Mouse (Mus musculus) kidney, embryonic 16.5 days (tissue): ENCODE data around the gene Il13ra1. TPM values are rescaled to one million over a fixed set of nuclear protein-coding genes. Genes with fewer than 3 reads are reported as not detected.

Source experiments
- ATAC-seq: fragments of 200-750 bp; cut with Nextera tagmentation; 2 replicates; pipeline ENCODE4 v1.8.0; 2017; ENCODE audit warnings: moderate TSS enrichment; ENCODE audit not compliant: low FRiP score, low TSS enrichment
- H3K27ac ChIP-seq: fragments of 300-500 bp; sonication (generic); 2 replicates; pipeline ENCODE4 v1.5.1; 2014; ENCODE audit warnings: low read length
- H3K27me3 ChIP-seq: fragments of 300-500 bp; sonication (generic); 2 replicates; pipeline ENCODE4 v1.6.1; 2014; ENCODE audit warnings: low read length, control low read depth, mixed read lengths; ENCODE audit not compliant: insufficient read depth
- H3K36me3 ChIP-seq: fragments of 300-500 bp; sonication (generic); 2 replicates; pipeline ENCODE4 v1.6.1; 2014; ENCODE audit warnings: low read length, control low read depth, mixed read lengths; ENCODE audit not compliant: insufficient read depth
- H3K4me1 ChIP-seq: fragments of 300-500 bp; sonication (generic); 2 replicates; pipeline ENCODE4 v1.6.1; 2014; ENCODE audit warnings: low read length, control low read depth, mixed read lengths; ENCODE audit not compliant: insufficient read depth
- H3K4me2 ChIP-seq: fragments of 300-500 bp; sonication (generic); replicated peaks from 2 replicates; pipeline ENCODE4 v1.6.1; 2014; ENCODE audit warnings: low read depth, low read length
- H3K4me3 ChIP-seq: fragments of 300-500 bp; sonication (generic); 2 replicates; pipeline ENCODE4 v1.5.1; 2014; ENCODE audit warnings: mild to moderate bottlenecking, low read length
- H3K9ac ChIP-seq: fragments of 300-500 bp; sonication (generic); replicated peaks from 2 replicates; pipeline ENCODE4 v1.6.1; 2014; ENCODE audit warnings: low read length
- H3K9me3 ChIP-seq: fragments of 300-500 bp; sonication (generic); 2 replicates; pipeline ENCODE4 v1.6.1; 2016; ENCODE audit warnings: low read length, control low read depth
- WGBS: fragments of 180-500 bp; shearing (Covaris S2); extraction: QIAGEN DNeasy Blood & Tissue Kit; methylation state at CpG from one replicate; pipeline ENCODE4 v1.1.7; 2014; 5-methylcytosine and 5-hydroxymethylcytosine counted together
- polyA plus RNA-seq: library from polyadenylated mRNA; unstranded; fragments of >200 nt; fragmentation: Nextera tagmentation; extraction: Ambion mirVana; gene quantifications from 2 replicates; pipeline ENCODE4 v1.2.1, GENCODE M21; 2015

The Il13ra1 gene
- polyA plus RNA-seq, 1 experiment from 2014 or later = 34.7 TPM

DNA sequence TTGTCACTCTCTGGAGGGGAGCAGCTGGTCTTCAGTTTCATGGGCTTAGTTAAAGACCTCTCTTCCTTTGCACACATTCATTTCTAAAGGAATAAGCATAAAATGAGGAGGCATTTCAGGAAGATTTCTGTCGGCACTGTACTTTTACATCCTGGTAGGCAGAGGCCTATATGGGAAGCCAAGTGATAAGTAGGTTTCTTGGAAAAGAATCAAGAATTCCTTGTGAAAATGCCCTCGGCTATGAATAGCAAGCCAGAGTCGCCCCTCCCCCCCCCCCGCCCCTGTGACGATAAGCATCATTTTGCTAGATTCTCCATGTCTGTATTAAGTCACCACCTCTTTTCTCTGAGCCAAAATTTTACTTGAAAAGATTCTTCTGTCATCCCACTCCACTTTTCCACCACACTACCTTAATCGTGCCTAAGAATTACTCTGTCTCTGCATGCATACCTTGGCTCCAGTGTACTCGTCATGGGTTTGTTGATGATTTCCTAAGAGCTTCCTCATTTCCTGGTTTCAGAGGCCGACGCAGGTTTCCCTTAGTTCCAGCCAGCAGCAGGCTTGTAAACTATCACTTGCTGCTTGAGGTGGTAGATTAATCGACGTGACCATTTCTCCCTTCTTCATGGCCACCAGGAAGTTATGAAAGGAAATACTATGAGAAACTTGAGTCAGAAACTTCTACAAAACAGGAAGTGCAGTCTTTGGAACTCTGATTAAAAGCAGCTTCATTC is 17.3 kb downstream of the Il13ra1 start:
- no peak overlapping the region for H3K4me3 ChIP-seq
- WGBS = 65% methylated on average over 10 of the region's 11 CpGs
- H3K9ac ChIP-seq = no peak overlapping the region
- H3K4me2 ChIP-seq = peak overlapping the region; percentile 12; the same call in 1 of the 2 replicates
- H3K9me3 ChIP-seq = no peaks in the 10 kb centered on the region
- no peaks in the 10 kb centered on the region for H3K27me3 ChIP-seq
- no peak for ATAC-seq
- H3K36me3 ChIP-seq = no peaks in the 10 kb centered on the region
- peak overlapping the region; percentile 63; the same call in 1 of the 2 replicates for H3K27ac ChIP-seq
- no peaks in the 10 kb centered on the region for H3K4me1 ChIP-seq

DNA sequence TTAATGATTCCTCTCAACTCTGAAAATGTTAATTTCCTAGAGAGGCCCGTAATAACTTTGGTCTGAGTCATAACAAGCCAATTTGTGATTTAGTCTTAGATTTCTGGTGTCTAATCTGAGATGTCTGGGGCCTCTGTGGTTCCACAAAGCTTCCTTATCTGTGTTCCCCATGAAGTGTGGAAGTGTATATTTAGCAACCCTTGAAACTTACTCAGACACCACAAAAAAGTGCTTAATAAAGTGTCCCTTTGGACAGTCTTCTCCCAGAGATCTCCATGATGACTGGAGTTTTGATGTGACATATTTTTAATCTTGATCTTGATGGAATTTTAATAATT is 17.8 kb downstream of the Il13ra1 start:
- no peak for ATAC-seq
- H3K27ac ChIP-seq = peak overlapping the region; percentile 63; the same call in 1 of the 2 replicates
- no peak overlapping the region for H3K4me3 ChIP-seq
- H3K36me3 ChIP-seq = no peaks in the 10 kb centered on the region
- WGBS = 50% methylated on average over 1 of the region's 1 CpGs
- no peaks in the 10 kb centered on the region for H3K27me3 ChIP-seq
- no peaks in the 10 kb centered on the region for H3K9me3 ChIP-seq
- H3K9ac ChIP-seq = no peak overlapping the region
- no peak overlapping the region for H3K4me2 ChIP-seq
- no peaks in the 10 kb centered on the region for H3K4me1 ChIP-seq

DNA sequence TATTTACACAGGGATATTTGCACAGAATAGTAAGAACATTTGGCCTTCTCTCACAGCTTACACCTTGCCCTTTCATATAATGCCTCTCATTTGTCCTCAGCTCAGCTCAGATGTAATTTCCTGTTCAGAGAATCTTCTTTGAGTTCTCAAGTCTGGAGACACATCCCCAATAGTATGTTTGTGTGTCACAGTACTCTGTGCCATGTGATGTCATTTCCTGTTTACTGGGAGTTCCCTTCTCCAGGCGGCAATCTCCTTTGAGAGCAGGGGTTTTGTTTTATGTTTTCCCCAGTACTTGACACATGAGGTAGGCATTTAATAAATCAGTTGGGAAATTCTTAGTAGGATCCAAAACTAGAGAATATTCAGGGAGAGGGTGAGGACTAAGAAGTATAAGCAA is 24.4 kb downstream of the Il13ra1 start:
- H3K9ac ChIP-seq = no peak overlapping the region
- H3K9me3 ChIP-seq = no peaks in the 10 kb centered on the region
- no peak overlapping the region for H3K4me3 ChIP-seq
- WGBS = 52% methylated on average over 1 of the region's 1 CpGs
- no peaks in the 10 kb centered on the region for H3K36me3 ChIP-seq
- H3K4me2 ChIP-seq = no peak overlapping the region
- ATAC-seq = no peak
- H3K4me1 ChIP-seq = no peaks in the 10 kb centered on the region
- H3K27ac ChIP-seq = no peak overlapping the region
- no peaks in the 10 kb centered on the region for H3K27me3 ChIP-seq

DNA sequence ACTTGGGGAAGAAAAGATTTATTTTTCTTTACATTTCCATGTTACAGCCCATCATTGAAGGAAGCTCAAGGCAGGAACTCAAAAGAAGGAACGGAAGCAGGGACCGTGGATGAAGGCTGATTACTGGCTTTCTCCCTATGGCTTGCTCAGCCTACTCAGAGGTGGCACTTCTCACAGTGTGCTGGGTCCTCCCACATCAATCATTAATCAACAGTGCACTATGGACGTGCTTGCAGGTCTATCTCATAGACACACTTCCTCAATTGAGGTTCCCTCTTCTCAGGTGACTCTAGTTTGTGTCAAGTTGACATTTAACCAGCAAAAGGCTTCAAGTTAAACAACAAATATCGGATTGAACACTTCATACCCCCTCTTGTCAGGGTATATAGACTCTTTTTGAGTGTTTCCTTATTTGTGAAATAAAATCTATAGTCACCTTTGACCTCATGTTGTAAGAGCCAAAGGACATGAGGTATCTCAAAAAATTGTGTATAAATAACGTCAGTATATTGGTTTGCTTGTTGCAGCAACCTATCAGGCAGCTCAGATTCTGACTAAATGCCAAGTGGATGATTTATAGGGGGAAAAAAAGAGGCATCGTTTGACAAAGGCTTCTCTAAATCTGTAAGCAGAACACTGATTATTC is 30.2 kb downstream of the Il13ra1 start:
- H3K4me1 ChIP-seq = no peaks in the 10 kb centered on the region
- ATAC-seq = no peak
- 63% methylated on average over 6 of the region's 6 CpGs for WGBS

DNA sequence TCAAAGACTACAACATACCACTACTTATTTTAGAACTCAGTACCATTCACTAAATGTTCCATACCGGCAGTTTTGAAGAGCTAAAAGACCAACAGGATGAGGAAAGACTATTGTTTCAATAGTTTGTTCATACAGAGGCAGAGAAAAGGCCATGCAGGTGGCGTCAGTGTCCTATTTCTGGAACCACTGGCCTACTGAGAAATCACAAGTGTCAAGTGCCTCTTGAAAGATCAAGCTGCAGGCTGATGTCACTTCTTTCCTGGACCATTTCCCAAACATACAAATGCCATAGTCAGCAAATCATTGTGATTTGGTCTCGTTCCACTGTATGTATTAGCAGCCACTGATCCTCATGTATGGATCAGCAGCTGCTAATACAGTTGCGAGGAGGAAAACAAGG is 34.8 kb downstream of the Il13ra1 start:
- Histone ChIP-seq H3K9me3 (no peaks in the 10 kb centered on the region; the same call in 1 of the 2 replicates), H3K27me3 (no peaks in the 10 kb centered on the region), H3K4me1 (no peaks in the 10 kb centered on the region), H3K4me2 (no peak overlapping the region), H3K27ac (no peak overlapping the region), H3K9ac (no peak overlapping the region), H3K4me3 (no peak overlapping the region), H3K36me3 (no peaks in the 10 kb centered on the region)
- no peak for ATAC-seq
- WGBS = 69% methylated on average over 4 of the region's 4 CpGs

More for the DNA sequence above, 30.2 kb downstream of the Il13ra1 start:
- Histone ChIP-seq H3K4me2 (no peak overlapping the region), H3K9ac (no peak overlapping the region), H3K36me3 (no peaks in the 10 kb centered on the region), H3K27ac (no peak overlapping the region), H3K27me3 (no peaks in the 10 kb centered on the region), H3K4me3 (no peak overlapping the region), H3K9me3 (no peaks in the 10 kb centered on the region)

DNA sequence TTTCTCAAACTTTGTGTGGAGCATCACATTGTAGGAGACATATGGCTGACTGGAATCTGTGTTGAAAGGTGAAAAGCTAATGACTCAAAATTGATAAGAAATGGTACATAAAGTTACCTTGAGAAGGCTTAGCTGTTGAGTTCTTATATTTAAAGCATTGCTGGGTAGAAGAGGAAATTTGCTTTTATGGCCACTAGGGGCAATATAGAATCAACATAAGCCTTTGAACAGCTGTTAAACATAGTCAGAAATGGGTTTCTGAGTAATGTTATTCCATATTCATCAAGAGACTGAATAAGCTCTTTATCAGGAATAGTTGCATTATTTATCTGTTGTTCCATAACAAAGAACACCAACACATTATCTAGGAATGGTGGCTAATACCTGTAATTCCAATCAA is 38.2 kb downstream of the Il13ra1 start:
- Histone ChIP-seq H3K9me3 (no peaks in the 10 kb centered on the region; the same call in 1 of the 2 replicates), H3K9ac (no peak overlapping the region), H3K27ac (no peak overlapping the region), H3K27me3 (no peaks in the 10 kb centered on the region), H3K4me2 (no peak overlapping the region), H3K4me1 (no peaks in the 10 kb centered on the region), H3K36me3 (no peaks in the 10 kb centered on the region), H3K4me3 (no peak overlapping the region)
- ATAC-seq = no peak

DNA sequence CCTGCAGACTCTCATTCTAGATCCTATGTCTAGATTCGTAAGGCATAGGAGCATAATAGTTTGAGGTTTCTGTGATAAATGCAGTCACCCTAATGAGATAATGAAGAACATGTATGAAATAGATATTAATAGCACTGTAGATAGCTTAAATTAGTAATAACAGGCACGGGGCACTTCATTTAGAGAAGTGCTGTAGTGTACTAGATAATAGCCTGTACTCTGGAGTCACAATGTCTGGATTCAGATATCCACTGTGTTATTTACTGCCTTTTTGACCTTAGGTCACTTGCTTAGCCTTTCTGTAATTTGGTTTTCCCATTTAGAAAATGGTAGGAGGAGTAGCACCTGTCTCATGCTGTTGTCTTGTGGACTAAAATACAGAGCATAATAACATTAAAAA is 44.8 kb downstream of the Il13ra1 start:
- Histone ChIP-seq H3K27ac (no peak overlapping the region), H3K9ac (no peak overlapping the region), H3K9me3 (no peaks in the 10 kb centered on the region), H3K4me1 (no peaks in the 10 kb centered on the region), H3K36me3 (no peaks in the 10 kb centered on the region), H3K4me2 (no peak overlapping the region), H3K4me3 (no peak overlapping the region), H3K27me3 (no peaks in the 10 kb centered on the region)
- WGBS = 75% methylated on average over 2 of the region's 2 CpGs
- ATAC-seq = no peak

DNA sequence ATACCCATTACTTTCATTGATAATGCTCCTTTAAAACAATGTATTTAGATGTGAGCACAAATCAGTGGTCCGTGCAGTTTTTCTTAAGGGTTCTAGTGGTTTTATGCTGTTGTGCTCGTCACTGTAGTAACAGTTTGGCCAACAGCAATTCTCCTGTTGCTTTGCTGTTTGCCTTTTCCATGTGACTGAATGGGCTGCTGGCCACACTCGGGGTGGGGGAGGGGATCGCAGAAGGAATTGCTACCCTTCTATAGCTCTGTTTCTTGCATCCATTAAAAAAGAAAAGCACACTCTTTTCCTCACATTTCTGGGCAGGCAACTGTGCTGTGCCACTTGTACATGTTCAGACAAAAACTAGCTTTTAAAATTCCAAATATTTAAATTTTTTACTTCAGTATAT is 49.7 kb downstream of the Il13ra1 start:
- Histone ChIP-seq H3K4me2 (no peak overlapping the region), H3K4me1 (no peaks in the 10 kb centered on the region), H3K4me3 (no peak overlapping the region), H3K36me3 (no peaks in the 10 kb centered on the region), H3K27ac (no peak overlapping the region), H3K9ac (no peak overlapping the region), H3K27me3 (no peaks in the 10 kb centered on the region), H3K9me3 (no peaks in the 10 kb centered on the region)
- 29% methylated on average over 4 of the region's 4 CpGs for WGBS
- ATAC-seq = peak; percentile 63; the same call in 1 of the 2 replicates

DNA sequence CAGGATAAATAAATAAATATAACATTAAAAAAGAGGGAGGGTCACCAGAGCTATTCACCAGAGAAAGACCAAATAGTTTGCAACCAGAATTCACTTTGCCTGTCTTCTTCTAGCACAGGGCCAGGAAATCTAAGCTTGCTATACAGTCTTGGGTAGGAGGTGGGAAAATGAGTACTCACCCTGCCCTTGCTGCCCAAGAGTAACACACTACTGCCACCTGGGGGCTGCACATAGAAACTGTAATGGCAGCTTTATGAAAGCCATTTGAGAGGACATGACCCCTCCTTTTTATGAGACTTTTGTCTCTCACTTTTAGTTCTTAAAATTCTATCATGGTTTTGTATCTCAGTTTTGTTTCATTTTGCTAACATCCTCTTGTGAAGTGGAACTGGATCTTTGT is 71.7 kb downstream of the Il13ra1 start:
- ATAC-seq = peak; percentile 46; the same call in 1 of the 2 replicates
- Histone ChIP-seq H3K36me3 (no peaks in the 10 kb centered on the region), H3K9me3 (no peaks in the 10 kb centered on the region), H3K4me2 (no peak overlapping the region), H3K27me3 (no peaks in the 10 kb centered on the region), H3K27ac (no peak overlapping the region), H3K4me3 (no peak overlapping the region), H3K9ac (no peak overlapping the region), H3K4me1 (no peaks in the 10 kb centered on the region)

DNA sequence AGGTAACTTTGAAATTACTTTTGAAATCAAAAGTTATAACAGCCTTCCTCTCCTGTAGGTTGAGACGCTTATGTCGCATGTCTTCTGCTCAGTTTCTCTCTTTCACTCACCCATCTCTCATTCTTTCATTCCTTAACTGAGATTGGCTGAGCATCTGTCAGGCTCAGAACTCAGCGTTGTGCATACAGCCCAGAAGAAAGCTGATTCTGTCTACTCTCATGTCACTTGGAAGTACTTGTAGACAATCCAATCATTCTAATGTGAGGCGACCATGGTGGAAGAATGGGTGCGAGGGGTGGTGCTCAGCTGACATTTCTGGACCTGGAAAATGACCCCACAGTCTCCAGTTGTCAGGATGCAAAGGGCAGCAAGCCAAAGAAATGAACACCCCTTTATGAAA is 74.1 kb downstream of the Il13ra1 start:
- no peaks in the 10 kb centered on the region for H3K9me3 ChIP-seq
- WGBS = 75% methylated on average over 5 of the region's 5 CpGs
- no peak overlapping the region for H3K4me2 ChIP-seq
- no peaks in the 10 kb centered on the region for H3K27me3 ChIP-seq
- no peaks in the 10 kb centered on the region for H3K36me3 ChIP-seq
- H3K4me1 ChIP-seq = no peaks in the 10 kb centered on the region
- H3K9ac ChIP-seq = no peak overlapping the region
- ATAC-seq = no peak
- no peak overlapping the region for H3K4me3 ChIP-seq
- H3K27ac ChIP-seq = no peak overlapping the region
